Mouse (Mus musculus): Measurements from ENCODE around the gene Bbx. TPM values are rescaled to one million over a fixed set of nuclear protein-coding genes. Genes with fewer than 3 reads are reported as not detected.

Gene Bbx
- total and polyA plus RNA-seq, 3 experiments = 6.5 to 36.0 (median 9.2) TPM

DNA sequence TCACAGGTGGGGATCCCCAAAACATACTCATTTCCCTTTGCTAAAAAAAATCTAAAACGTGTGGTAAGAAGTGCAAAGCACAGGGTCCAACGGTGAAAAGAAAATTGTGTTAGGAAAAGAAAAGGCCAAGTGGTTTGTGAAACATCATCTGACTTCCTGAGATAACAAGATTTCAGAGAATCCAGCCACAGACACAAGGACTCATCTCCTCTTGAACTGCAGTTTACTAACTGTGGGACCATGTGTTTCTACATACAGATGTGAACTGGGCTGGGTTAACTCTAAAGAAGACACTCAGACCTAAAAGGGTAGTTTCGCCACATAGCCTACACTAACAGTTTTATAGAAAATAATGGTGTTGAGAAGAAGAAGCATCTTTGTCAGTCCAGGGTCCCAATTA, 227.2 kb downstream of the Bbx start (continued):
- TF ChIP-seq NRF1 (IDR thresholded peaks at IDR 0.05; ENCODE audit: insufficient read depth, low read depth, low read length, poor library complexity, severe bottlenecking) = no peak
- no peak for TF ChIP-seq CHD2 (IDR thresholded peaks at IDR 0.05; ENCODE audit: low read length)
- no peak for TF ChIP-seq USF1 (IDR thresholded peaks at IDR 0.05; ENCODE audit: low read depth, low read length)
- TF ChIP-seq ZNF384 (IDR thresholded peaks at IDR 0.05; ENCODE audit: low read depth, low read length) = no peak
- no peak for TF ChIP-seq TBP (IDR thresholded peaks at IDR 0.05; ENCODE audit: low read depth, low read length)
- peak; percentile 34; the same call in 1 of the 2 replicates for TF ChIP-seq ETS1 (IDR thresholded peaks at IDR 0.05; ENCODE audit: low read depth, low read length)
- TF ChIP-seq HCFC1 (IDR thresholded peaks at IDR 0.05; ENCODE audit: low read depth, low read length) = no peak
- TF ChIP-seq BHLHE40 (IDR thresholded peaks at IDR 0.05; ENCODE audit: borderline replicate concordance, low read depth, low read length) = no peak
- TF ChIP-seq MYC (IDR thresholded peaks at IDR 0.05; ENCODE audit: low read depth, low read length) = 0 out of 2 replicates have a peak, but pooled peaks have one; percentile 35
- no peak for TF ChIP-seq UBTF (IDR thresholded peaks at IDR 0.05; ENCODE audit: borderline replicate concordance, insufficient read depth, low read depth, low read length)
- no peak for TF ChIP-seq ZC3H11A (IDR thresholded peaks at IDR 0.05; ENCODE audit: low read depth, low read length)
- TF ChIP-seq MAZ (IDR thresholded peaks at IDR 0.05; ENCODE audit: low read depth, low read length) = no peak
- TF ChIP-seq NELFE (IDR thresholded peaks at IDR 0.05; ENCODE audit: low read depth, low read length) = no peak

DNA sequence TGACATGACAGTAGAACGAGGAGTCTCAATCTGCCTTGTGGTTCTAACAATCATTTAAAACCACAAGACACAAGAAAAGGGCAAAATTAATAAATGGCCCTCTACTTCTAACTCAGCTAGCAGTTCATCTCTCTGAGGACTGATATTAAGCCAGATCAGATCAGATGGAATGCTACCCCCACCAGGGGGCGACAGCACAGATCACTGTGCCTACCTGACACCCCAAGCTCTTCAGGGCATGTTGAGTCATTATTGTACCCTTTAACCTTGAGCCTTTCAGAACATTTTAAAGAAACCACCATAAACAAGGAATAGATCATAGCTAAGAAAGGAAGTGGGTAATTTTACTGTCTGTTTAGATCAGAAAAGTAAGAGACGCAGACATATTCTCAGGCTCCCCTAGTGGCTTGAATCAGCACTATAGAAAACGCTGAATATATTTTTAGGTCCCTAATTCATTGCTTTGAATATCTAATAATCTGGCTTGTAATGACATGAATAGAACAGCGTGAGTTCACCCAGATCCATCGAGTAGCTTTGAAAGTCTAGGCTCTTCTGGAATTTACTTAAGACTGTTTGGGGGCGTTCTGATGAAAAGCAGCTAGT, 230.5 kb downstream of the Bbx start:
- Histone ChIP-seq H3K4me1 (ENCODE audit: control insufficient read depth in 1 of 2, insufficient read depth in 2 of 2, low read length in 2 of 2) (peaks cover 4% of the 10 kb centered on the region in 2 experiments; a peak in 3 of 4 replicates), H3K27me3 (ENCODE audit: control insufficient read depth in 1 of 2, insufficient read depth in 2 of 2, low read length in 2 of 2) (no peaks in the 10 kb centered on the region), H3K9ac (ENCODE audit: control insufficient read depth, low read depth, low read length, poor library complexity, severe bottlenecking) (no peak overlapping the region), H3K9me3 (replicated peaks; ENCODE audit: insufficient read depth, low read length) (no peaks in the 10 kb centered on the region), H3K36me3 (ENCODE audit: control insufficient read depth in 1 of 2, insufficient read depth in 2 of 2, low read length in 2 of 2) (peaks cover 2 to 9% of the 10 kb centered on the region in 2 experiments; a peak in 3 of 4 replicates), H3K4me3 (ENCODE audit: control insufficient read depth in 1 of 2, insufficient read depth in 1 of 2, low read depth in 2 of 2, low read length in 2 of 2) (no peak overlapping the region), H3K27ac (ENCODE audit: control insufficient read depth, low read depth, low read length) (no peak overlapping the region), H3K79me2 (ENCODE audit: control insufficient read depth, insufficient read depth, low read length, poor library complexity) (no peaks in the 10 kb centered on the region)
- peak; percentile 67 for DNase-seq (ENCODE audit: low read depth, low spot score)
- 0 out of 2 replicates have a peak, but pooled peaks have one; percentile 49 for TF ChIP-seq ZC3H11A (IDR thresholded peaks at IDR 0.05; ENCODE audit: low read depth, low read length)
- no peak for TF ChIP-seq USF1 (IDR thresholded peaks at IDR 0.05; ENCODE audit: low read depth, low read length)
- TF ChIP-seq POLR2AphosphoS2 (IDR thresholded peaks at IDR 0.05; ENCODE audit: low read length) = no peak
- TF ChIP-seq MEF2A (IDR thresholded peaks at IDR 0.05; ENCODE audit: extremely low read depth, insufficient replicate concordance, low read depth, low read length, poor library complexity, severe bottlenecking) = no peak
- no peak for TF ChIP-seq E2F4 (IDR thresholded peaks at IDR 0.05; ENCODE audit: borderline replicate concordance, low read depth, low read length)
- TF ChIP-seq CHD1 (IDR thresholded peaks at IDR 0.05; ENCODE audit: low read depth, low read length) = no peak
- TF ChIP-seq ELF1 (IDR thresholded peaks at IDR 0.05; ENCODE audit: low read depth, low read length) = no peak
- no peak for TF ChIP-seq MAZ (IDR thresholded peaks at IDR 0.05; ENCODE audit: low read depth, low read length)
- no peak for TF ChIP-seq ZKSCAN1 (IDR thresholded peaks at IDR 0.05; ENCODE audit: low read depth, low read length)
- TF ChIP-seq ETS1 (IDR thresholded peaks at IDR 0.05; ENCODE audit: low read depth, low read length) = no peak
- TF ChIP-seq RAD21 (IDR thresholded peaks at IDR 0.05; ENCODE audit: low read depth, low read length) = peak; percentile 46
- no peak for TF ChIP-seq MXI1 (IDR thresholded peaks at IDR 0.05; ENCODE audit: low read depth, low read length)
- TF ChIP-seq GATA1 (IDR thresholded peaks at IDR 0.05; ENCODE audit: low read depth, low read length) = no peak
- no peak for TF ChIP-seq RCOR1 (IDR thresholded peaks at IDR 0.05; ENCODE audit: low read depth, low read length)
- no peak for TF ChIP-seq KAT2A (conservative IDR thresholded peaks at IDR 0.05; ENCODE audit: low read depth, low read length)
- no peak for TF ChIP-seq BHLHE40 (IDR thresholded peaks at IDR 0.05; ENCODE audit: borderline replicate concordance, low read depth, low read length)
- TF ChIP-seq USF2 (IDR thresholded peaks at IDR 0.05; ENCODE audit: borderline replicate concordance in 1 of 2, insufficient read depth in 1 of 2, low read depth in 1 of 2, low read length in 2 of 2) = no peak
- TF ChIP-seq GABPA (IDR thresholded peaks at IDR 0.05; ENCODE audit: low read depth, low read length) = no peak
- TF ChIP-seq POLR2A (IDR thresholded peaks at IDR 0.05; ENCODE audit: control insufficient read depth in 1 of 2, insufficient read depth in 1 of 2, low read depth in 1 of 2, low read length in 2 of 2, poor library complexity in 1 of 2) = no peak
- TF ChIP-seq MYC (IDR thresholded peaks at IDR 0.05; ENCODE audit: low read depth, low read length) = no peak
- TF ChIP-seq JUND (IDR thresholded peaks at IDR 0.05; ENCODE audit: low read depth, low read length) = no peak
- no peak for TF ChIP-seq POLR2AphosphoS5 (IDR thresholded peaks at IDR 0.05; ENCODE audit: borderline replicate concordance, low read depth, low read length)
- TF ChIP-seq CTCF (IDR thresholded peaks at IDR 0.05 in 2 of 3, conservative IDR thresholded peaks at IDR 0.05 in 1 of 3; ENCODE audit: control insufficient read depth in 1 of 3, insufficient read depth in 1 of 3, low read depth in 2 of 3, low read length in 3 of 3, poor library complexity in 1 of 3, severe bottlenecking in 1 of 3) = peak; percentile 75 to 85 (median 77)
- no peak for TF ChIP-seq TCF12 (IDR thresholded peaks at IDR 0.05; ENCODE audit: low read depth, low read length)
- TF ChIP-seq ZNF384 (IDR thresholded peaks at IDR 0.05; ENCODE audit: low read depth, low read length) = no peak
- TF ChIP-seq MYB (IDR thresholded peaks at IDR 0.05; ENCODE audit: low read depth, low read length) = no peak
- no peak for TF ChIP-seq HCFC1 (IDR thresholded peaks at IDR 0.05; ENCODE audit: low read depth, low read length)
- TF ChIP-seq TBP (IDR thresholded peaks at IDR 0.05; ENCODE audit: low read depth, low read length) = no peak

Data from MEL (cell line).